ENCODE assay signal across 18 mouse cellular contexts in genomic region chr6:95679718-95680117, GRCm38 (mm10). TPM values are rescaled to one million over a fixed set of nuclear protein-coding genes. Genes with fewer than 3 reads are reported as not detected.
DNase-seq lines count a peak whose midpoint lies in the region; ATAC-seq lines count a peak whose summit lies in the region.
"Had no signal": no experiment of that assay in that cellular context is flagged by ENCODE, and none has a peak within 500 bp of the region (broad histone marks: within the 10 kb centered on the region; RNA-seq: fewer than 3 reads in every experiment).

No protein-coding gene starts in this region.

- H3K4me3 ChIP-seq in forebrain, embryonic 10.5 days = no peak overlapping the region
- H3K4me3 ChIP-seq in forebrain, embryonic 16.5 days (replicated peaks; ENCODE audit: low read length) = no peak overlapping the region
- no peak overlapping the region for H3K4me3 ChIP-seq in hindbrain, embryonic 10.5 days
- H3K4me3 ChIP-seq in hindbrain, embryonic 13.5 days = no peak overlapping the region
- H3K4me3 ChIP-seq in limb, embryonic 12.5 days (replicated peaks) = no peak overlapping the region
- H3K4me3 ChIP-seq in limb, embryonic 10.5 days = no peak overlapping the region
- H3K4me3 ChIP-seq in embryonic facial prominence, embryonic 12.5 days = no peak overlapping the region
- H3K4me3 ChIP-seq: forebrain, embryonic 13.5 days; liver, embryonic 13.5 days had no signal

- ATAC-seq in forebrain, embryonic 16.5 days = no peak
- ATAC-seq in hindbrain, embryonic 13.5 days (ENCODE audit: low FRiP score) = no peak
- ATAC-seq in limb, embryonic 12.5 days (ENCODE audit: insufficient number of reproducible peaks, insufficient read depth, low FRiP score, low TSS enrichment, low read depth) = no peak
- ATAC-seq in embryonic facial prominence, embryonic 12.5 days (ENCODE audit: insufficient number of reproducible peaks, insufficient read depth, low FRiP score, low TSS enrichment) = no peak
- ATAC-seq: forebrain, embryonic 13.5 days had no signal

- 81% methylated on average over 3 of the region's 3 CpGs for WGBS in forebrain, embryonic 10.5 days
- WGBS in forebrain, embryonic 16.5 days = 85% methylated on average over 3 of the region's 3 CpGs
- WGBS in hindbrain, embryonic 10.5 days = 60% methylated on average over 3 of the region's 3 CpGs
- WGBS in hindbrain, embryonic 13.5 days = 70% methylated on average over 3 of the region's 3 CpGs
- 71% methylated on average over 3 of the region's 3 CpGs for WGBS in limb, embryonic 12.5 days
- 78% methylated on average over 3 of the region's 3 CpGs for WGBS in limb, embryonic 10.5 days
- 43% methylated on average over 3 of the region's 3 CpGs for WGBS in embryonic facial prominence, embryonic 12.5 days

- H3K36me3 ChIP-seq in forebrain, embryonic 10.5 days (replicated peaks) = no peaks in the 10 kb centered on the region
- no peaks in the 10 kb centered on the region for H3K36me3 ChIP-seq in forebrain, embryonic 16.5 days (ENCODE audit: control insufficient read depth, insufficient read depth)
- H3K36me3 ChIP-seq in hindbrain, embryonic 10.5 days = no peaks in the 10 kb centered on the region
- no peaks in the 10 kb centered on the region for H3K36me3 ChIP-seq in hindbrain, embryonic 13.5 days
- no peaks in the 10 kb centered on the region for H3K36me3 ChIP-seq in limb, embryonic 12.5 days
- H3K36me3 ChIP-seq in limb, embryonic 10.5 days = no peaks in the 10 kb centered on the region
- H3K36me3 ChIP-seq in embryonic facial prominence, embryonic 12.5 days = no peaks in the 10 kb centered on the region
- H3K36me3 ChIP-seq: liver, embryonic 13.5 days had no signal

- H3K9me3 ChIP-seq in forebrain, embryonic 10.5 days = no peaks in the 10 kb centered on the region
- H3K9me3 ChIP-seq in forebrain, embryonic 16.5 days (ENCODE audit: control insufficient read depth, low read length) = no peaks in the 10 kb centered on the region
- no peaks in the 10 kb centered on the region for H3K9me3 ChIP-seq in hindbrain, embryonic 10.5 days
- no peaks in the 10 kb centered on the region for H3K9me3 ChIP-seq in hindbrain, embryonic 13.5 days
- no peaks in the 10 kb centered on the region for H3K9me3 ChIP-seq in limb, embryonic 12.5 days
- no peaks in the 10 kb centered on the region for H3K9me3 ChIP-seq in limb, embryonic 10.5 days (replicated peaks)
- no peaks in the 10 kb centered on the region for H3K9me3 ChIP-seq in embryonic facial prominence, embryonic 12.5 days
- H3K9me3 ChIP-seq: forebrain, embryonic 13.5 days; G1E; liver, embryonic 13.5 days had no signal

- H3K9ac ChIP-seq in forebrain, embryonic 16.5 days (replicated peaks; ENCODE audit: low read depth, low read length) = no peak overlapping the region
- H3K9ac ChIP-seq in hindbrain, embryonic 13.5 days = no peak overlapping the region
- H3K9ac ChIP-seq in limb, embryonic 12.5 days (replicated peaks) = no peak overlapping the region
- H3K9ac ChIP-seq in embryonic facial prominence, embryonic 12.5 days = no peak overlapping the region
- H3K9ac ChIP-seq: forebrain, embryonic 13.5 days; liver, embryonic 13.5 days had no signal

- H3K4me2 ChIP-seq in forebrain, embryonic 16.5 days (ENCODE audit: low read length) = no peak overlapping the region
- no peak overlapping the region for H3K4me2 ChIP-seq in hindbrain, embryonic 13.5 days
- H3K4me2 ChIP-seq in limb, embryonic 12.5 days = no peak overlapping the region
- no peak overlapping the region for H3K4me2 ChIP-seq in embryonic facial prominence, embryonic 12.5 days (replicated peaks)
- H3K4me2 ChIP-seq: forebrain, embryonic 13.5 days; liver, embryonic 13.5 days; midbrain, embryonic 11.5 days had no signal

- H3K4me1 ChIP-seq in forebrain, embryonic 10.5 days = peaks cover 48% of the 10 kb centered on the region
- peaks cover 5% of the 10 kb centered on the region for H3K4me1 ChIP-seq in forebrain, embryonic 16.5 days (replicated peaks; ENCODE audit: control insufficient read depth, insufficient read depth, low read length)
- H3K4me1 ChIP-seq in hindbrain, embryonic 10.5 days (replicated peaks) = peaks cover 27% of the 10 kb centered on the region
- H3K4me1 ChIP-seq in hindbrain, embryonic 13.5 days (replicated peaks) = peaks cover 8% of the 10 kb centered on the region
- peaks cover 9% of the 10 kb centered on the region; the same call in 1 of the 2 replicates for H3K4me1 ChIP-seq in limb, embryonic 12.5 days (replicated peaks)
- peaks cover 22% of the 10 kb centered on the region for H3K4me1 ChIP-seq in limb, embryonic 10.5 days
- peaks cover 34% of the 10 kb centered on the region for H3K4me1 ChIP-seq in embryonic facial prominence, embryonic 12.5 days

- H3K27ac ChIP-seq in forebrain, embryonic 10.5 days = peak overlapping the region; percentile 67
- no peak overlapping the region for H3K27ac ChIP-seq in forebrain, embryonic 16.5 days (ENCODE audit: low read length)
- H3K27ac ChIP-seq in hindbrain, embryonic 10.5 days = peak overlapping the region; percentile 50; the same call in 1 of the 2 replicates
- H3K27ac ChIP-seq in hindbrain, embryonic 13.5 days = no peak overlapping the region
- H3K27ac ChIP-seq in limb, embryonic 12.5 days = 0 out of 2 replicates have a peak overlapping the region, but pooled peaks have one; percentile 29
- no peak overlapping the region for H3K27ac ChIP-seq in limb, embryonic 10.5 days
- peak overlapping the region; percentile 17; the same call in 1 of the 2 replicates for H3K27ac ChIP-seq in embryonic facial prominence, embryonic 12.5 days
- H3K27ac ChIP-seq: forebrain, embryonic 13.5 days; liver, embryonic 13.5 days had no signal

- H3K27me3 ChIP-seq in forebrain, embryonic 10.5 days (ENCODE audit: poor library complexity, severe bottlenecking) = peaks cover 15% of the 10 kb centered on the region
- H3K27me3 ChIP-seq in forebrain, embryonic 16.5 days (replicated peaks; ENCODE audit: control insufficient read depth, insufficient read depth, low read length) = no peaks in the 10 kb centered on the region
- no peaks in the 10 kb centered on the region for H3K27me3 ChIP-seq in hindbrain, embryonic 10.5 days (ENCODE audit: insufficient read depth, poor library complexity, severe bottlenecking)
- no peaks in the 10 kb centered on the region for H3K27me3 ChIP-seq in hindbrain, embryonic 13.5 days
- H3K27me3 ChIP-seq in limb, embryonic 12.5 days = no peaks in the 10 kb centered on the region
- no peaks in the 10 kb centered on the region for H3K27me3 ChIP-seq in limb, embryonic 10.5 days (ENCODE audit: low read depth, poor library complexity, severe bottlenecking)
- H3K27me3 ChIP-seq in embryonic facial prominence, embryonic 12.5 days = no peaks in the 10 kb centered on the region
- H3K27me3 ChIP-seq: forebrain, embryonic 13.5 days; liver, embryonic 13.5 days had no signal

- DNase-seq in forebrain, embryonic 10.5 days (ENCODE audit: extremely low spot score, low spot score) = no peak
- DNase-seq in hindbrain, embryonic 10.5 days (ENCODE audit: low spot score) = no peak
- DNase-seq in limb, embryonic 10.5 days (ENCODE audit: low spot score) = no peak
- DNase-seq in c-Kit-positive CD71-positive TER-119-positive erythroid progenitor cells, embryonic 14.5 days (ENCODE audit: low spot score) = no peak
- DNase-seq: adrenal gland, postnatal 36 days; cerebellum, adult 18-20 months; gastrocnemius, postnatal 10 days; liver, embryonic 13.5 days; right cerebral cortex, postnatal 25 days; thymus, adult 18-20 months; thymus, postnatal 4 days had no signal

RNA-seq across cellular contexts. Expression of gene Suclg2, which starts 38.9 kb away (rescaled TPM):
- 63.3 and 63.4 TPM in 2 replicates for polyA plus RNA-seq in forebrain, embryonic 10.5 days (2016; fragmentation: Nextera tagmentation; extraction: Ambion mirVana)
- 15.4 and 17.5 TPM in 2 replicates for polyA plus RNA-seq in forebrain, embryonic 16.5 days (2015; fragmentation: Nextera tagmentation; extraction: Ambion mirVana)
- polyA plus RNA-seq in hindbrain, embryonic 10.5 days (2016; fragmentation: Nextera tagmentation; extraction: Ambion mirVana) = 35.8 and 54.7 TPM in 2 replicates
- polyA plus RNA-seq in hindbrain, embryonic 13.5 days (2015; fragmentation: Nextera tagmentation; extraction: Ambion mirVana) = 17.1 TPM in 2 replicates
- polyA plus RNA-seq in limb, embryonic 12.5 days (2016; fragmentation: Nextera tagmentation; extraction: Ambion mirVana) = 51.4 and 51.7 TPM in 2 replicates
- polyA plus RNA-seq in limb, embryonic 10.5 days (2016; fragmentation: Nextera tagmentation; extraction: Ambion mirVana) = 55.8 and 58.6 TPM in 2 replicates
- 48.9 and 51.8 TPM in 2 replicates for polyA plus RNA-seq in embryonic facial prominence, embryonic 12.5 days (2016; fragmentation: Nextera tagmentation; extraction: Ambion mirVana)

Comparison
In these comparisons a context has a peak if more than half of its experiments do, and no peak if none do; other contexts are left out.
1. H3K27ac ChIP-seq: peak in forebrain, embryonic 10.5 days (single experiment), hindbrain, embryonic 10.5 days (single experiment), limb, embryonic 12.5 days (single experiment) and embryonic facial prominence, embryonic 12.5 days (single experiment); none in forebrain, embryonic 16.5 days (single experiment), hindbrain, embryonic 13.5 days (single experiment) and limb, embryonic 10.5 days (single experiment).